Mouse (Mus musculus): ENCODE measurements around the gene Scube2.

Gene Scube2

GRCm38 (mm10) chr7:109852017-109852416, 13.5 kb downstream of the Scube2 start:
- no peak for DNase-seq (ENCODE audit: low spot score)

GRCm38 (mm10) chr7:109850531-109850930, 14.9 kb downstream of the Scube2 start:
- no peak for DNase-seq (ENCODE audit: low spot score)

- no peak for DNase-seq (ENCODE audit: low spot score)
These were observed 15.6 kb downstream of the Scube2 start for GRCm38 (mm10) chr7:109849750-109850434.

- no peak for DNase-seq (ENCODE audit: low spot score)
These were observed 16.4 kb downstream of the Scube2 start for GRCm38 (mm10) chr7:109848867-109849733.

- DNase-seq (ENCODE audit: low spot score), result no peak
These were observed 21.4 kb downstream of the Scube2 start for GRCm38 (mm10) chr7:109844100-109844499.

GRCm38 (mm10) chr7:109841618-109842418, 23.7 kb downstream of the Scube2 start:
- no peak for DNase-seq (ENCODE audit: low spot score)

GRCm38 (mm10) chr7:109841031-109841430, 24.4 kb downstream of the Scube2 start:
- no peak for DNase-seq (ENCODE audit: low spot score)

GRCm38 (mm10) chr7:109838613-109839012, 26.9 kb downstream of the Scube2 start:
- DNase-seq (ENCODE audit: low spot score), result no peak

GRCm38 (mm10) chr7:109837651-109838050, 27.8 kb downstream of the Scube2 start:
- no peak for DNase-seq (ENCODE audit: low spot score)

GRCm38 (mm10) chr7:109834894-109835293, 30.6 kb downstream of the Scube2 start:
- DNase-seq (ENCODE audit: low spot score), result no peak

GRCm38 (mm10) chr7:109831376-109831775, 34.1 kb downstream of the Scube2 start:
- no peak for DNase-seq (ENCODE audit: low spot score)

GRCm38 (mm10) chr7:109826911-109827310, 38.6 kb downstream of the Scube2 start:
- no peak for DNase-seq (ENCODE audit: low spot score)

GRCm38 (mm10) chr7:109825293-109825692, 40.2 kb downstream of the Scube2 start:
- no peak for DNase-seq (ENCODE audit: low spot score)

GRCm38 (mm10) chr7:109818600-109818999, 46.9 kb downstream of the Scube2 start:
- DNase-seq (ENCODE audit: low spot score), result no peak

GRCm38 (mm10) chr7:109817954-109818353, 47.5 kb downstream of the Scube2 start:
- no peak for DNase-seq (ENCODE audit: low spot score)

- no peak for DNase-seq (ENCODE audit: low spot score)
These were observed 51.9 kb downstream of the Scube2 start for GRCm38 (mm10) chr7:109813330-109814140.

- no peak for DNase-seq (ENCODE audit: low spot score)
These were observed 57.6 kb downstream of the Scube2 start for GRCm38 (mm10) chr7:109807616-109808485.

GRCm38 (mm10) chr7:109804843-109805242, 60.6 kb downstream of the Scube2 start:
- no peak for DNase-seq (ENCODE audit: low spot score)

- DNase-seq (ENCODE audit: low spot score), result no peak
These were observed 61.1 kb downstream of the Scube2 start for GRCm38 (mm10) chr7:109804355-109804754.

- DNase-seq (ENCODE audit: low spot score), result no peak
These were observed 62.0 kb downstream of the Scube2 start for GRCm38 (mm10) chr7:109803516-109803915.

GRCm38 (mm10) chr7:109800626-109801025, 64.9 kb downstream of the Scube2 start:
- DNase-seq (ENCODE audit: low spot score), result no peak
